Mouse (Mus musculus): ENCODE measurements at regions not wholly inside any gene's neighbourhood (a gene's known extent, or its start where the extent isn't known, plus 50 kb on each side); places are given as distances from the start of the nearest gene placed in this dataset.

GRCm38 (mm10) chr13:117334125-117334524, 113.2 kb upstream of the Gm17509 start:
- TF ChIP-seq CTCF (IDR thresholded peaks at IDR 0.05; ENCODE audit: extremely low read depth, insufficient read depth, insufficient read length, insufficient replicate concordance) (no peak), POLR2A (IDR thresholded peaks at IDR 0.05; ENCODE audit: low read depth, low read length) (no peak)

All from spleen, adult 2 months (tissue).